In the genomic region with DNA sequence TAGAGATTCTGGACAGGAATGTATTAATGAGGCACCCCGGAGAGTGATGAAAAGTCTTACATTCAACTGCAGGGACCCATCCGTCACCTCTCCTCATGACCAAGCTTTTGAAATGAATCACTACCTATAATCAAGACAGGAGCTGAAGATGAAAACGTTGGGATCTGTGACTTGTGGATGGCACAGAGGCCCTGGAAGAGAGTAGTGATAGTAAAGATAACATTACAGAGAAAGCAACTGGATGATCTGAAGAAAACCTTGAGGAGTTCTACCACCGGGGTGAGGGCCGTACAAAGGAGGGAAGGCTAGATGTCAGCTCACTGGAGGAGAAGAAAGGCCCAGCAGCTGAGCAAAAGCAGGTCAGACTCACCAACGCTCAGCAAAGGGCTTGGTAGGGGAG, we compare ENCODE assay signal across 20 mouse cellular contexts.
"Had no signal": no experiment of that assay in that cellular context is flagged by ENCODE, and none has a peak within 500 bp of the region (broad histone marks: within the 10 kb centered on the region; RNA-seq: fewer than 3 reads in every experiment).

No protein-coding gene starts in this region.

- H3K9me3 ChIP-seq: limb, embryonic 12.5 days; limb, embryonic 15.5 days; lung, embryonic 15.5 days; neural tube, embryonic 13.5 days; stomach, embryonic 15.5 days had no signal

- DNase-seq: kidney, adult 11 months; kidney, adult 8-10 months; kidney, postnatal 14 days; kidney, postnatal 4 days; left cerebral cortex, postnatal 4 days; liver, postnatal 0 days; lung, postnatal 14 days; lung, postnatal 4 days; retina, postnatal 1 day; right cerebral cortex, postnatal 25 days; spleen, adult 18-20 months; thymus, postnatal 25 days had no signal

- ATAC-seq: liver, postnatal 0 days had no signal

- H3K4me2 ChIP-seq: limb, embryonic 12.5 days; limb, embryonic 15.5 days; liver, embryonic 11.5 days; lung, embryonic 15.5 days; midbrain, embryonic 11.5 days; neural tube, embryonic 13.5 days; stomach, embryonic 15.5 days had no signal

- H3K9ac ChIP-seq: limb, embryonic 12.5 days; limb, embryonic 15.5 days; liver, embryonic 14.5 days; liver, postnatal 0 days; lung, embryonic 15.5 days; neural tube, embryonic 13.5 days; stomach, embryonic 15.5 days had no signal

- H3K27ac ChIP-seq: limb, embryonic 12.5 days; limb, embryonic 15.5 days; liver, embryonic 14.5 days; lung, embryonic 15.5 days; neural tube, embryonic 13.5 days; stomach, embryonic 15.5 days had no signal

- H3K4me1 ChIP-seq: limb, embryonic 12.5 days; limb, embryonic 15.5 days; lung, embryonic 15.5 days; neural tube, embryonic 13.5 days; stomach, embryonic 15.5 days had no signal

- H3K4me3 ChIP-seq: limb, embryonic 12.5 days; limb, embryonic 15.5 days; lung, embryonic 15.5 days; neural tube, embryonic 13.5 days; stomach, embryonic 15.5 days had no signal

- H3K27me3 ChIP-seq: limb, embryonic 15.5 days; lung, embryonic 15.5 days; neural tube, embryonic 13.5 days; stomach, embryonic 15.5 days had no signal

- H3K36me3 ChIP-seq: limb, embryonic 12.5 days; limb, embryonic 15.5 days; lung, embryonic 15.5 days; neural tube, embryonic 13.5 days; stomach, embryonic 15.5 days had no signal
